Mouse (Mus musculus) lung, postnatal 0 days (tissue): ENCODE measurements at regions not wholly inside any gene's neighbourhood (a gene's known extent, or its start where the extent isn't known, plus 50 kb on each side); places are given as distances from the start of the nearest gene placed in this dataset.

Experiments used
- ATAC-seq: fragments of 200-750 bp; cut with Nextera tagmentation; 2 replicates; pipeline ENCODE4 v1.8.0; 2017; ENCODE audit warnings: moderate library complexity
- DNase-seq: peaks from one replicate; pipeline ENCODE4 v3.0.0-alpha.2; 2016; ENCODE audit warnings: low spot score
- H3K27ac ChIP-seq: fragments of 300-500 bp; sonication (generic); 2 replicates; pipeline ENCODE4 v1.5.1; 2014; ENCODE audit warnings: antibody characterized with exemption, mild to moderate bottlenecking, low read length, mixed read lengths
- H3K27me3 ChIP-seq: fragments of 300-500 bp; sonication (generic); replicated peaks from 2 replicates; pipeline ENCODE4 v1.6.1; 2014; ENCODE audit warnings: low read length, mixed read lengths; ENCODE audit not compliant: insufficient read depth
- H3K36me3 ChIP-seq: fragments of 300-500 bp; sonication (generic); 2 replicates; pipeline ENCODE4 v1.6.1; 2014; ENCODE audit warnings: low read length, mixed read lengths; ENCODE audit not compliant: insufficient read depth
- H3K4me1 ChIP-seq: fragments of 300-500 bp; sonication (generic); 2 replicates; pipeline ENCODE4 v1.6.1; 2014; ENCODE audit warnings: antibody characterized with exemption, low read depth, low read length, mixed read lengths; ENCODE audit not compliant: insufficient read depth
- H3K4me2 ChIP-seq: fragments of 300-500 bp; sonication (generic); replicated peaks from 2 replicates; pipeline ENCODE4 v1.6.1; 2014; ENCODE audit warnings: low read depth, mild to moderate bottlenecking, low read length, moderate library complexity, mixed read lengths
- H3K4me3 ChIP-seq: fragments of 300-500 bp; sonication (generic); 2 replicates; pipeline ENCODE4 v1.5.1; 2014; ENCODE audit warnings: low read depth, low read length
- H3K9ac ChIP-seq: fragments of 300-500 bp; sonication (generic); replicated peaks from 2 replicates; pipeline ENCODE4 v1.6.1; 2014; ENCODE audit warnings: low read depth, mild to moderate bottlenecking
- H3K9me3 ChIP-seq: fragments of 300-500 bp; sonication (generic); 2 replicates; pipeline ENCODE4 v1.6.1; 2016; ENCODE audit warnings: low read length, mixed read lengths
- CTCF ChIP-seq: IDR thresholded peaks from 2 replicates; pipeline ENCODE4 v1.5.1; 2016; ENCODE audit warnings: antibody characterized with exemption, mild to moderate bottlenecking
- EP300 ChIP-seq: IDR thresholded peaks from 2 replicates; pipeline ENCODE4 v1.6.1; 2016; ENCODE audit warnings: antibody characterized with exemption, mild to moderate bottlenecking, control low read depth
- WGBS: fragments of 180-500 bp; shearing (Covaris S2); extraction: QIAGEN DNeasy Blood & Tissue Kit; methylation state at CpG from one replicate; pipeline ENCODE4 v1.1.7; 2014; 5-methylcytosine and 5-hydroxymethylcytosine counted together

DNA sequence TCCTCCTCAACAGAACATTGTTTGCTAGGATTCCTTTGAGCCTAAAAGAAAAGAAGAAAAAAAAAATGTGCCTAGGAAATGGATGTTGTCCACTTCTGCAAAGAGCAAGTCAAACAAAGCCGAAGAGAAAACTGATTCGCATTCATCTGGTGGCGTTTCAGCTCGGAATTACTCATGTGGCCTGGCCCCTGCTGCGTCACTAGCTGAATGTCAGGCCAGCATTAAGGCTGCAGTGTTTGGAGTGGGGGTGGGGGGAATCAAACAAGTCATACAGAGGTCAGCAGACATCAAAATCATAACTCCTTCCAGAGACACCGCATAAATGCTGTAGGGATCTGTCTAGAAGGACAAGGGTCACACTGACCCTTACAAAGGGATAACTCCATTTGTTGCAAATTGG is 204.7 kb upstream of the Actbl2 start:
- WGBS, result 11% methylated on average over 6 of the region's 6 CpGs
- H3K9ac ChIP-seq, result no peak overlapping the region
- no peaks in the 10 kb centered on the region; the same call in none of the 2 replicates for H3K4me1 ChIP-seq
- no peaks in the 10 kb centered on the region for H3K36me3 ChIP-seq
- H3K4me2 ChIP-seq, result 0 out of 2 replicates have a peak overlapping the region, but pooled peaks have one; percentile 8
- no peak for TF ChIP-seq CTCF
- no peak for TF ChIP-seq EP300
- H3K27me3 ChIP-seq, result no peaks in the 10 kb centered on the region
- no peak overlapping the region for H3K27ac ChIP-seq
- DNase-seq, result peak; percentile 61
- no peak overlapping the region for H3K4me3 ChIP-seq
- ATAC-seq, result peak; percentile 74
- no peaks in the 10 kb centered on the region for H3K9me3 ChIP-seq

- no peak overlapping the region for H3K4me2 ChIP-seq
- TF ChIP-seq CTCF (no peak), EP300 (no peak)
- ATAC-seq, result no peak
- H3K27ac ChIP-seq, result no peak overlapping the region
- 90% methylated on average over 2 of the region's 2 CpGs for WGBS
- H3K4me3 ChIP-seq, result no peak overlapping the region
- H3K9ac ChIP-seq, result no peak overlapping the region
- no peaks in the 10 kb centered on the region for H3K27me3 ChIP-seq
- DNase-seq, result no peak
- H3K36me3 ChIP-seq, result no peaks in the 10 kb centered on the region
- no peaks in the 10 kb centered on the region; the same call in 1 of the 2 replicates for H3K4me1 ChIP-seq
- no peaks in the 10 kb centered on the region for H3K9me3 ChIP-seq
Measured at GRCm38 (mm10) chr13:111055817-111056216, 199.0 kb upstream of the Actbl2 start.

DNA sequence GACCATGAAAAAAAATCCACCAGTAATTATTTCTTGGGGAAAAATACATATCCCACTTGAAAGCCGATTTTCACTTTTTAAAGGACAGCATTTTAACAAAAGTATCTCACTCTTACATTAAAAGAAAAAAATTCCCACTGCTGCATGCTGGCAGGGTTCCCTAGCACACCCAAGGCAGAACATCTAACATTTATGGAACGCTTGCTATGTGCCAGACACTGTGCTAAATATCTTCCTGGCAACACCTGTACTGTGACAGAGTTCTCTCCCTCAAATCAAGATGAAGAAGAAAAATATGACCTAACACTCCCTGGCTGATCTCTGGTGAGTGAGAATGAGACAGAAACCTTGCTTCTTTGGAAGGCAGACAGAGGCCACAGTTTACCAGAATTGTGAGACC is 167.1 kb upstream of the Actbl2 start:
- ATAC-seq (no peak), DNase-seq (no peak)
- H3K36me3 ChIP-seq, result no peaks in the 10 kb centered on the region
- TF ChIP-seq CTCF, result no peak
- no peak for TF ChIP-seq EP300
- 76% methylated on average over 2 of the region's 2 CpGs for WGBS
- no peak overlapping the region for H3K4me3 ChIP-seq
- H3K27ac ChIP-seq, result no peak overlapping the region
- H3K4me1 ChIP-seq, result no peaks in the 10 kb centered on the region
- no peaks in the 10 kb centered on the region for H3K9me3 ChIP-seq
- no peak overlapping the region for H3K4me2 ChIP-seq
- no peaks in the 10 kb centered on the region for H3K27me3 ChIP-seq
- no peak overlapping the region for H3K9ac ChIP-seq

GRCm38 (mm10) chr13:111096071-111096470 is 158.7 kb upstream of the Actbl2 start:
- H3K4me3 ChIP-seq, result no peak overlapping the region
- H3K36me3 ChIP-seq, result no peaks in the 10 kb centered on the region
- ATAC-seq (no peak), DNase-seq (no peak)
- H3K4me2 ChIP-seq, result no peak overlapping the region
- TF ChIP-seq CTCF (no peak), EP300 (no peak)
- H3K9ac ChIP-seq, result no peak overlapping the region
- WGBS, result 83% methylated on average over 5 of the region's 5 CpGs
- H3K4me1 ChIP-seq, result no peaks in the 10 kb centered on the region
- no peaks in the 10 kb centered on the region for H3K27me3 ChIP-seq
- H3K27ac ChIP-seq, result no peak overlapping the region
- no peaks in the 10 kb centered on the region for H3K9me3 ChIP-seq

DNA sequence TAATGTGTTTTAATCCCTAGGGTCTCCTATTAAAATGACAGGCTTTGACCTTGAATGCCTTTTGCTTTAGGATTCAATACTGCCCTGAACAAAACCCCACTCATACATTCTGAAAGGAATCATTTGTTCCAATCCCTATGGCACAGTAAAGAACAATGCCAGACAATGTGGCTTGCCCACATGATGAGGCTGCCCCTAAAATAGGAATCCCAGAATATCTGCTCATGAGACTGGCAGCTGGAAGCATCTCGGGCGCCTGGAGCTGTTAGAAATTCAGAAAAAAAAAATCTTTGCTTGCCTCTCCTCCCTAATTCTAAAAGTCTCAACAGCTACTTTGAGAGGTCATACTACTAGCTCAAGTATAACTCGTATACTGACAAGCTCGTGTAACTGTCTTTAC is 157.5 kb upstream of the Actbl2 start:
- no peak overlapping the region for H3K9ac ChIP-seq
- H3K4me2 ChIP-seq, result no peak overlapping the region
- no peaks in the 10 kb centered on the region for H3K27me3 ChIP-seq
- no peak for ATAC-seq
- DNase-seq, result no peak
- no peak overlapping the region for H3K27ac ChIP-seq
- no peaks in the 10 kb centered on the region for H3K36me3 ChIP-seq
- no peaks in the 10 kb centered on the region for H3K4me1 ChIP-seq
- H3K4me3 ChIP-seq, result no peak overlapping the region
- WGBS, result 83% methylated on average over 4 of the region's 4 CpGs
- no peak for TF ChIP-seq EP300
- no peak for TF ChIP-seq CTCF
- H3K9me3 ChIP-seq, result no peaks in the 10 kb centered on the region

DNA sequence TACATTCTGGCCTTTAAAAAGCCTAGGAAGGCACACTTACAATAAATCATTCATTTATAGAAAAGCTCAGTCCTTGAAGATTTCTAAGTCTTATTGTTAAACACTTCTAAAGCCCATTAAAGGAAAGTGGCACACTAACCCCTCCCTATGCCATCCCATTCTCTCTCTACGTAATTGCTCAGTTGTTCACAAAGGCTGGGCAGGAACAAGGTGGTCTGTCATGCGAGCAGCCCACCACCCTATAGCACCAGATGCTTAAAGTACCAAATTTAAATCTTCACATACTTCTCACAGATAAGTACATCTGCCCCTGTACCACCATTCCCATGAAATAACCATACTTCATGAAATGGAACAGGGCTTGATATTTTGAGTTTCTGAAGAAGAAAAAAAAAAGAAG is 156.1 kb upstream of the Actbl2 start:
- Histone ChIP-seq H3K36me3 (no peaks in the 10 kb centered on the region), H3K9me3 (no peaks in the 10 kb centered on the region), H3K4me2 (no peak overlapping the region), H3K4me1 (no peaks in the 10 kb centered on the region), H3K27ac (no peak overlapping the region), H3K27me3 (no peaks in the 10 kb centered on the region), H3K9ac (no peak overlapping the region), H3K4me3 (no peak overlapping the region)
- TF ChIP-seq EP300, result no peak
- no peak for TF ChIP-seq CTCF
- WGBS, result 68% methylated on average over 2 of the region's 2 CpGs
- ATAC-seq (no peak), DNase-seq (no peak)

DNA sequence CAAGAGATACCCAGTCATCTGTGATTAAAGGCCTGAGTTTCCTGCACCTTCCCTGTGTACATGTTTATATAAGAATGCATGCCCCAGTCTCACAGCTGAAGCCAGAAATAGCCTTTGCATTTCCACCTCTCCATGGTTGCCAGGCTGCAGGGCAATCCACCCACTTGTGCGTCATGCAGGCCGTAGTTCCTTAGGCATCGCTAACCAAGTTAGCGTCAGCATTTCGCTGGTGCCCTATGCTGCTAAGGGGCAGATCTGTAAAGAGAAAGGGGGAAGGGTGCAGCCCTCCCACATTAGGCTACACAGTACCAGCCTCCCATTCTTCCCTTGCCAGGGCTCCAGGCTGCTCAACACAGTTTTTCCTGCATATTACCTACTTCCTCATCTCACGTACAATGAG is 155.6 kb upstream of the Actbl2 start:
- H3K9ac ChIP-seq, result no peak overlapping the region
- no peaks in the 10 kb centered on the region for H3K4me1 ChIP-seq
- no peaks in the 10 kb centered on the region for H3K9me3 ChIP-seq
- ATAC-seq, result peak; percentile 17; the same call in 1 of the 2 replicates
- no peaks in the 10 kb centered on the region for H3K36me3 ChIP-seq
- 55% methylated on average over 6 of the region's 6 CpGs for WGBS
- peak; percentile 38 for DNase-seq
- H3K4me3 ChIP-seq, result no peak overlapping the region
- H3K27me3 ChIP-seq, result no peaks in the 10 kb centered on the region
- no peak for TF ChIP-seq EP300
- no peak for TF ChIP-seq CTCF
- no peak overlapping the region for H3K27ac ChIP-seq
- no peak overlapping the region for H3K4me2 ChIP-seq
